Mouse (Mus musculus) adrenal gland, postnatal 4 days (tissue): ENCODE data around the gene Tgm1. TPM values are rescaled to one million over a fixed set of nuclear protein-coding genes. Genes with fewer than 3 reads are reported as not detected.

Experiments
- DNase-seq, 2 experiments: peaks; one replicate each; pipeline ENCODE4 v3.0.0; 2021 to 2022; ENCODE audit warnings: low spot score in 2 of 2, mixed read lengths in 2 of 2
- long read RNA-seq, 2 experiments: library from polyadenylated mRNA; stranded (forward); transcript quantifications; one replicate each; pipeline ENCODE4 v2.0.0; 2021
- total RNA-seq, 2 experiments: library from RNA; stranded (reverse); gene quantifications; 2 replicates each; pipeline ENCODE4 v1.2.3; 2021

Gene Tgm1
- 1 to 10 TPM; 1.4 to 1.8 TPM for total RNA-seq
- long read RNA-seq, experiment 1: 0 reads
- long read RNA-seq, experiment 2, partial matches to known transcripts: 0 of 3 reads
- long read RNA-seq, experiment 2, other reads (novel, unspliced or antisense): 0 of 3 reads

GRCm38 (mm10) chr14:55713729-55714122, at the start of gene Tgm1:
Tgm1 (minus strand) TSS chr14:55713926.
- no peak for DNase-seq

DNA sequence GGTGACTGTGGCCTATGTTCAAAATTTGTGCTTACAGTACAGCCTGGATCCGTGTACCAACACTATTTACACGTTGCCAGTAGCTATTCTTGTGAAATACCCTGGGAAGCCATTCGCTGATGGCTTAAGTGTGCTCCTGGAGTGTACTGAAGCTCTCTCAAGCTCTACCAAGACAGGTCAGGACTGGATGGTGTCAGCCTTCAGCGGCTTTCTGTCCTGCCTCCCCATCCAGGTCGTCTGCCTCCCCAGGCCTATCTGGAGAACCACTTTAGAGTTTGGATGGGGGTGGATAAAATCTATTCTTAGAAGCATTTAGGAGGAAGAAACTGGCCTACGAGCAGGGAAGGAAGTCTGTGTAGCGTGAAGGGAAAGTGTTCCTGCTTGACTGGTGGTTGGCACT, 49.4 kb upstream of the Tgm1 start:
- DNase-seq: no peak

- no peak for DNase-seq
These were observed 48.5 kb upstream of the Tgm1 start for GRCm38 (mm10) chr14:55762001-55762821.

DNA sequence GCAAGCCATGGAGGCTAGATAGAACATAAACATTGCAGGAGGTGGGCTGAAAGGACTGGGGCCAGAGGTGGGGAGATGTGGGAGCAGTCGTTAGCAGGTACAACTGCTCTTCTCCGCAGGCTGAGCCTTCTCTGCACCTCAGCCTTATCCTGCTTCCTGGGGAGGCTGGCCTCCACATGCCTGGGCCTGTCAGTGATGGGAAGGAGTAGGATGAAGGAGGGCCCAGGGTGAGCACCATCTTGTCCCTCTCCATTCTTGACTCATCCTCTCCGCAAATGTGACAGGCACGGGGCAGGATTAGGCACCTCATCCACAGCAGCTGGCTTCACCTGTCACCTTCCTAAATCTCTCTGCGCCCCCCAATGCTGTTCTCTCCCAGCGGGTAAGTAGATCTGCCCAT, 47.4 kb upstream of the Tgm1 start, which contains the start of gene Ltb4r2:
TSS of gene Ltb4r2 (plus strand) at position 266 of the 400 bp plus-strand sequence.
- DNase-seq: no peak

DNA sequence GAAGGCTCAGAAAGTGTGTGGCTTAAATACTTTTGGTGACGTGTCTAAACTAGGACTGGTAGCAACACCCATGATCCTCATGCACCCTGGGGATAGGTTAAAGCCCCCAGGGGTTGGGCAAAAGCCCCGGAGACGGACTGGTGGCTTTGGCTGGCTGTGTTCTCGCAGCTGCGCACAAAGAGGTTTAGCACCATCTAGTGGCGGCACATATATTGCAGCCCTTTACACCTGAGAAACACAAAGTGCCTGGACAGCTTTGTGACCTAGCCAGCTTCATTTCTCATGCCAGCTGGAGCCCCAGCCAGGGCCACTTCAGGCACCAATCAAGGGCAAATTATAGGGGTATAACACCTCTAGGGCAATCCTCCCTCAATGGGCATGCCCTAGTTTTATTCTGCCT, 46.4 kb upstream of the Tgm1 start:
- peak; percentile 51 to 64 for DNase-seq

DNA sequence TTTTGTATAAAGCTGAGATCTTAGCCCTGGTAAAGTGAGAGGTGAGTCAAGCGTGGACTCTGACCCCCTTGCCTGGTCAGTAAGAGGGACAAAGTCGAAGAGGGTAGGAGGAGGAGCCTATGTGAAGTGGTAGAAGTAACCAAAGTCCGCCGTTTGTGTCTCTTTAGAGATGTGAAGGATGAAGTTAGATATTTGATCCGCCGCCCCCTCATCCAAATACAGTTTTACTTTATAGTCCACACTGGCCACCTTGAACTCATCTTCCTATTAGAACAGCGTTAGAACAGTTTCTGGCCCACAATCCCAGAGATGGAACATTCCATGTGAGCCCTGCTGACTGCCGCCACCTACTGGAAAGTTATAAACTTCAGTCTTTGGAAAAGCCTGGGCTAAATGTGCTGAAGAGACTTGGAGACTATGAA, 44.6 kb upstream of the Tgm1 start, which contains the start of gene Cideb:
TSS of gene Cideb (minus strand) at position 96 of the 422 bp plus-strand sequence.
- DNase-seq: no peak

GRCm38 (mm10) chr14:55757566-55757965, 43.8 kb upstream of the Tgm1 start:
- no peak for DNase-seq

- no peak for DNase-seq
These were observed 33.5 kb upstream of the Tgm1 start for GRCm38 (mm10) chr14:55747051-55747847.

DNA sequence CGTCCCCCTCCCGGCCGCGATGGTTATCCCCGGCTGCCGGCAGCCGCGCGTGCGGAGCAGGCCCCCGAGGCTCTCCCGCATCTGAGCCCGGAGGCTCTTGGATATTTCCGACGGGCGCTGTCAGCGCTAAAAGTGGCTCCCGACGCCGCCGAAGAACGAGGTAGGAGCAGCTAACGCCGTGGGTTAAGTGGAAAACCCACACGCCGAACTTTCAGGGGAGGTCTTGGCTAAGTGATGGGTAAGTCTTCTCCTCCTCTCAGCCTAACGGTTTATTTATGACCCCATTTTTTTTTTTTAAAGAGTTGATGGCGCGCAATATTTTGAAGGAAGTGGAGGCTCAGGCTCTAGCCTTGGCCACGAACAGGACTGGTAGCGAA, 32.1 kb upstream of the Tgm1 start:
- no peak for DNase-seq

GRCm38 (mm10) chr14:55745180-55745860, 31.6 kb upstream of the Tgm1 start, which contains the start of the genes Dhrs1 and Nop9:
Dhrs1 (minus strand) TSS chr14:55745690.
Nop9 (plus strand) TSS chr14:55745693.
- DNase-seq: peak; percentile 74 to 80

DNA sequence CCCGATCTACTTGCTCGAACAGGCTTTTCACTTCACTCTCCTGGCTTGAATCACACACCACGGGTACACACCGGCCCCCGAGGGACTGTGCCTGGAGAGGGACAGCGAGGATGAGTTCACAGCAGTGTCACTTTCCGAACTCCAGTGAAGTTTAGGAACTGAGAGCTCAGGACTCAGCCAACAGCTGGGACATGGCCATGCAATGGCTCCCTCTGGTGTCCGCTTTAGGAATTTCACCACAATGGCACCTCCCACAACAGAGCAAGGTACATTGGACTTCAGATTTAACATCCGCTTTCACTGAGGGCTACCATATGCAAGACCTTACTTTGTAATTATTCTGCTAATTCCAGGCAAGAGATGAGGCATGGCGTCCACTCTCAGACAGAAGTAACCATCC, 30.0 kb upstream of the Tgm1 start:
- peak; percentile 70 to 76 for DNase-seq

GRCm38 (mm10) chr14:55737086-55737687, 23.5 kb upstream of the Tgm1 start:
- DNase-seq: no peak

DNA sequence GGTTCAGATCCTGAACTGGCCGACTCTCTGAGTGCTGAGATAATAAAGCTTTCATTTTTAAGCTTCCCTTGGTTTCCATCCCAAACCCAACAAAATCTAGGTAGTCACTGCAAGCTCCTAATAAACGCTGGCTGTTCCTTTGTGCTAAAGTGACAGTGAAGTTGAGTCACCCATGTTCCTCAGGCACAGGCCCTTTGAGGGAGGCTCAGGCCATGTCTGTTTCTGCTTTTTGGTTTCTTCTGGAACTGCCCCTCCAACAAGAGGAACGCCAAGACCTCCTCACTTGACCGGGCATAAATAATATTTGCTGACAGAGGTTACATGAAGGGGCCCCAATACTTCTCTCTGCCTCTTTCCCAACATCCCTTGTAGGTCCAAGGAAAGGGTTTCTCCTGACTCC, 22.0 kb upstream of the Tgm1 start:
- no peak for DNase-seq

DNA sequence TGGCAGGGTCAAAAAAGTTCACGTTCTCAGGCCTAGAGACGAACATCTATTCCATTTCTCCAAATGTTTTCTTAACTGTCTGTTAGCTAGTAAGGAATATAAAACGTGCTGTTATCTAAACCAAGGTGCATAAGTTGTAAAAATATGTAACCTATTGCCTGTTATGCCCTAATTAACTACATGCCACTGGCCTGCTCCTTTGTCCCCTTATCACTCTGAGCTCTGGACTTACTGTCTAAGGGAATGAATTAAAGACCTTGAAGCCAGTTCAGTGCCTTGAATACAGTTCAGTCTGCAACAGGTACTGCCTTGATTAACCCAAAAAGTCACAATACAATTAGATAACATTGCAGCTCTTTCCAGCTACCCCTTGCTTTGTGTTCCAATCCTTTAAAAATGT, 21.6 kb upstream of the Tgm1 start:
- DNase-seq: no peak

GRCm38 (mm10) chr14:55734869-55735268, 21.1 kb upstream of the Tgm1 start:
- DNase-seq: no peak

GRCm38 (mm10) chr14:55733889-55734288, 20.2 kb upstream of the Tgm1 start:
- no peak for DNase-seq

DNA sequence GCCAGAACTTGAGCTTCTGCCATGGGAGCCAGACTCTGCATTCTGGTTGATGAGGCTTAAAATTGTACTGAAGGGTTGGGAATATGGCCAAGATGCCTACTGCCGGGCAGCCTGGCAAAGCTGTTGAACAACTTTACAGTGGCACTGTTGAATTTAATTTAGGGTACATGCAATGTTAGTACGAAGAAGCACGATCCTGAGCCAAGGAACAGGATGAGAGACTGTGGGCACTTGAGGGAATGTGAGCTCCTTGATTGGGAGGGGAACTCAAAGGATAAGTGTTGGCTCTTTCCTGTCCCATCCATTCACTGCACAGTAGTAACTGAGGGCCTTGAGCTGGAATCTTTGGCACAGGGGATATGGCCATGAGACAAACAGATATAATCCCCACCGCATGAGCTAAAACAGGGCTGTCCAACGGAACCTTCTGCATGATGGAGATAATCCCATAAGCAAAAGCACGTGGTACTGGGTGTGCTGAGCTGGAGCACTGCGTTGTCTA, 16.9 kb upstream of the Tgm1 start:
- DNase-seq: no peak

DNA sequence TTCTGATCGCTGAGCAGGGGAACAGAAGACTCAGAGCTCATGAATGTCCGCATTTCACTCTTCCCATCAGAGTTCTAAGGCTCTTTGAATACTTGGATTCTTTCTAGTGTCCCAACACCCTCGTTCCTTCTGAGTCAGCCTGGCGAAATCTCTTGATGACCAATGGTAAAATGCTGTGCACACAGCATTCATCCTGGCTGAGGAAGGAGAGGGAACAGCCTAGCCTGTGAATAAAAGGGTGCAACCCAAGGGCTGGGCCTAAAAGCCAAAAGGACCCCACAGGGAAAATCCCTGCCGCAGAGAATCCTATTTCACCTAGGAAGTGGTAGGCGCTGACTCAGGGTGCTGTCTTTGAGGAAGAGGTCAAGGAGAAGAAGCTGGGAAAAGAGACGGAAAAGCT, 16.4 kb upstream of the Tgm1 start:
- DNase-seq: no peak

DNA sequence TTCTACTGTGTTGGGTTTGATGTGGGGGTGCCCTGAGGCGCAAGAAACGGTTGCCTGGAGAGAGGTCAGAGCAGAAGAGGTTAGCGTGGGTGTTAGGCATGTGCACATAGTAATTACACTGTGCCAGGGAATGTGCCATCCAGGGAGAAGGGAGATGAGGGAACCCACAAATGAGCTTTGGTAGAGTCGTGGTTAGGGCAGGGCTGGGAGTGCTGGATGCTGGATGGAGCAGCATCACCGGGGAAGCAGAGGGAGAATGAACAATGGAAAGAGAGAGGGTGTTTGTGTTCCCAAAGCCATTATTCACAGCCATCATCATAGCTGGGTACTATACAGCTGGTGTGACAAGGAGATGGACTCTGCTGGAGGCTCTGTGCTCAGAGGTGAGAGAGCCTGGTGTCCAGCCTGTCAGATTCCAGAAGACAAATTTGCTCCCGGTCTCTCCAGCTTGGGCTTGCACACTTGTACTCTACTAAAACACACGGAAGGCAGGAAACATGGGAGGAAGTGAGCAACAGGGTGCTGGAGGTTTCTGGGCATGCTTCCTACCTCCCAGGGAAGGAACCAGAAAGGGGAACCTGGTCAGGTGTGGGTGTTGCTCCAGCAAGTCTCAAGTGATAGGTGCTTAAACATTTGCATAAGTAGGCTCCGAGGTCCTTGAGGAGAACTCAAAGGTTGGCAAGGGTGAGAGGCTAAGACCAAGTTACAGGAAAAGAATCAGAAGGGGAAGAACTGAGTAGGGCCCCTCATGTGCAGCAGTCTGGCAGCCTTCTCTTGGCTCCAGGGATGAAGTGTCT, 14.4 kb upstream of the Tgm1 start:
- no peak for DNase-seq

GRCm38 (mm10) chr14:55726261-55726660, 12.5 kb upstream of the Tgm1 start:
- no peak for DNase-seq
